Mouse (Mus musculus) layer of hippocampus, postnatal 25 days (tissue): ENCODE measurements around the gene Arl13b. TPM values are rescaled to one million over a fixed set of nuclear protein-coding genes. Genes with fewer than 3 reads are reported as not detected.
A peak's percentile ranks its signal among the peaks of the same experiment; 100 is the strongest.

Experiments
- DNase-seq, 2 experiments: peaks; one replicate each; pipeline ENCODE4 v3.0.0; 2022; ENCODE audit warnings: mixed read lengths in 2 of 2, low spot score in 1 of 2; ENCODE audit errors: extremely low spot score in 1 of 2
- total RNA-seq, 2 experiments: library from RNA; stranded (reverse); gene quantifications; 2 replicates each; pipeline ENCODE4 v1.2.3; 2021

The Arl13b gene
- 10 to 100 TPM; 10.9 to 12.0 TPM for total RNA-seq

DNA sequence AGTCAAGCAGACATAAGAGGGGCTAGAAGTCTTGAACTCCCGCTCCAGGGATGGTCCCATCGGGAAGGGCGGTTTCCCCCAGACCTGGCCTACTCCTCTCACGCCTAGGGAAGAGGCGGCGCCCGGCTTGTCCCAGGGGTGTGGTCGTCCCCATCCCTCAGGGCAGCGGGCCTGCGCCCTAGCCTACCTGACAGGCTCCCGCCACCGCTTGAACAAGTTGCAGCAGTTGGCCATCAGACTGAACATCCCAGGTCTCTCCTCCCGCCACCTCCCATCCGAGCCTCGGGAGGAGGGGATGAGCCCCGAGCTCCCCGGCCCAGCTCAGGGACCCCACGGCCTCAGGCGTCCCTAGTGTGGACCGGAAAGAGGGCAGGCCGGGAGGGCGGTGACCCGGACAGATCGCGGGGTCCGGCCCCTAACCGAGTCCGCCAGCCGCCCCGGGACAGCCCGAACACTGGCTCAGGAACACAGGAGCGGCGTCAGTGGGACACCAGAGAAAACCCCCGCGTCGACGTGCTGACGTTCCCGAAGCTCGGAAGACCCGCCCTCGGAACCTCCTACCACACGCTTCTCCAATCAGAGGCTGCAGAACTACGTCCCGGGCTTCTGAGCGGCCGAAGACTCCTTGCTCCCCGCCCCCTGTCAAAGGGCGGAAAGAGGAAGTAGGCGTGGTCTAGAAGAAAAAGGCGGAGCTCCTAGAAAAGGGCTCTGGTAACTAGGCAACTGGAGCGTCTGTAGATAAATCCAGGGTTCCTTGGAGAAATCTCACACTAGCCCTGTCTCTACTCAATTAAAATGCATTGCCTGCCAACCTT lies at the start of gene Arl13b:
TSS of gene Arl13b (minus strand) at position 543 of the 815 bp plus-strand sequence.
- DNase-seq: peak; percentile 66 to 70

DNA sequence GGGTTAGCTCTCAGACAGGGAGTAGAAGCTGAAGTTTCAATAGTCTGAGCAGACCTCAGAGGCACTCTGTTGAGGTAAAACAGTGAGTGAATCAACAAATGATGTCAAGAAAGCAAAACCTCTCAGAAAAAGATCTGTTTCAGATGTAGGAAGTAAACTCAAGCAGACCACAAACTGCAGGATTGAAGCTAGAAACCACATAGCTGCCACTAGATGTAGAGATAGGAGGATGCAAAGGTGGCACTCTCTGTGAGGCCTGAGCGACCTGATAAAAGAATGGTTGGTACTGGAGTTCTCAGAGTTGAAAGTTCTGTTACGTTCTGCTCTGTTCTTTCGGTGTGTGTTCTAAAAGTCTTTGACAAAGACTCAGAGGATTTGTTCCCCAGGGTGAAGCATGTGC lies 49.0 kb upstream of the Arl13b start:
- no peak for DNase-seq

DNA sequence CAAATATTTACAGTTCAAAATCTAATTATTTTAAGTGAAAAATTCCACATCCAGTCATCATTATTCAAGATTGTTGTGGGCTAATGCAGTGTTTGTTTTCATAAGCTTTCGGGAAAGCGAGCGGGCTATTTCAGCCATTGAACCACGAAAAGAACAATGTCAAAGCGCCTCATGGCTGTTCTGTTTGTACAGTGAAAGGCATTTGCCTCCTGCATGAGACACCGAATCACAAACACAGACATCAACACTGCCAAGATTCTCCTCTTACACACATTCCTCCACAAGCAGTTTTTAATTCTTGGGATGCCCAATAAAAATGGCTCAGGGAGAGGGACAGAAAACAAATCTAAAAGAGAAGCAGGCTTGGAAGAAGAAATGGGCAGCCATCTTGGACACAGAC lies 27.2 kb upstream of the Arl13b start:
- DNase-seq: no peak

DNA sequence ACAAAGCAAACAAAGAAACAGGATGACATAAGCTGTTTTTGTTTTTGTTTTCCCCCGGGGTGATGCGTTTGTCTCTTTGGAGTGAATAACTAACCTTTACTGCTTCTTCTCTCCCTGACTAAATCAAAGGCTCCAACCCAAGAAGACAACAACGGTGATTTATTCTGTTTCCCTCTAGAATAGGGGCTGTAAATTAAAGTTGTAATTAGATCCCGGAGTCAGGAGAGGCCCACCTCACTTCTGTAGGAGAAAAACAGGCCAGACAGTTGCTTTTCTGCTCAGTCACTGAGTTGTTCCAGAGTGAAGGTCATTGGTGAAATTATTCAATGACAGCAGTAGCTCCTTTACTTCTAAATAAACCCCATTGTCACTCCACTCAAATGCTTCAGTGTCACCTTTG lies 26.3 kb upstream of the Arl13b start:
- no peak for DNase-seq

DNA sequence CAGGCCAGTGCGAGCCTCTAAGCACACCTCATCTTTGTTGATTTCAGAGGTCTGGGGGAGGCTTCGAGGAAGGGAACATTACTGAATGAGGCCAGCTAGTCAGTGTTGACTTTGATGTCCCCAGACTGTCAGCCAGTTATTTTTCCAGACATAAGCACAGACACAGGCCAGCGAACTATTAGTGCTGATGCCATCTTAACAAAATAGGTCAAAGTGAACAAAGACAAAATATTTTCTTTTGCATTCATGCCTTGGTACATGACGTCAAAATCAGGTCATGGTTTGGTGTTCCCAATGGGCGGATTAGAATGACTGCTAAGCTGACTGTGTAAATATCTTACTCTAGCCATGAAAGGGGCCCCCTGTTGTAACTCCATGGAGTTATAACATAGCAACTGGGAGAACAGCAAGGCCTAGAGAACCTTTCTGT lies 25.9 kb upstream of the Arl13b start:
- no peak for DNase-seq

DNA sequence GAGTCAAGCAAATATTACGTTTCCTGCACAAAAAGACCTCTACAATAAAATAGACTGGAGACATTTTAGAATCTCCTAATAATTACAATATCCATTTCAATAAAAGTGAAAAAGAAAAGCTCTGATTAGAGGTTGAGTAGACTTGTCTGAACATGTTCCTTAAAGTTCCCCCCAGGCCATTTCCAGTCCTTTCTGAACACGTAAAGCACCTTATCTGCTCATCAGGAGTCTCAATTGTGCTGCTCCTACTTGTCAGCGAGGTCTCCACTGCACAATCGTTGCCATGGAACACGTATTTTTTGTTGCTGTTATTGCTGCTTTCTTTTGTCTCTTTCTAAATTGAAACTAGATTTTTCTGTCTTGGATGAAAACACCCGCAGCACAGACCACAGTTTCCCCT lies 14.6 kb upstream of the Arl13b start:
- DNase-seq: no peak

DNA sequence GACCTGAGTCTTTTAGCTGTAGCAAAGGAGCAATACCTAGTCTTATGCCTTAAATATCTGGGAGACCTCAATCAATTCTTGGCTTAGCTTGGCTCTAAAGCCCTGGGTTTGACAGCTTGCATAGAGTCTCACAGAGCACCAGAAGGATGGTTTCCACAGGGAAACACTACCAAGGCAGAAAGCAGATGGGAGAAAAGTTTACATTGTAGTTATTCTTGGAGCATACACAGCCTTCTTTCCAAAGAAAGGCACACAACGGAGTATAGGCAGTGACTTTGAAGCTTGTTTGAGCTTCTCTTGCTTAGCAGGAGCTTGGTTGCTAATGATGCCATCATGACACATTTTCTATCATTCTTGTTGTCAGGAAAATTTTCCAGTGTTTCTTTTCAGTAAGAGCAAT lies 13.3 kb upstream of the Arl13b start:
- DNase-seq: no peak

DNA sequence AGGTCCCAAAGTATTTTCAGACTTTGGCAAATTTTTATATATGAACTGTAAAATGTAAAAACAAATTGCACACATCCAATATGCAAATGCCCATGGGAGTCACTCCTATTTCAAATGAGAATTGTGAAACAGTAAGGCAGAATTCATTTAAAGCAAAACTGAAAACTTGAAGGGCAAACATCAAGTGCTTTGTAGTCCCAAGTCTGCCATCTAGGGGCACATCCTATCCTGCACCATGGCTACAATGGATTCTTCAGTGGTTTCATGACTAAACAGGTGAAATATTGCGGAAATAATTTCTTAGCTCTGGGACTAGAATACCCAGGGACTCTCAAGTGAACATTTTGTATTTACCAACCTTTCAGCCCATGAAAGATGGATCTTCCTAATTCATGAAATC lies 11.2 kb upstream of the Arl13b start:
- no peak for DNase-seq

DNA sequence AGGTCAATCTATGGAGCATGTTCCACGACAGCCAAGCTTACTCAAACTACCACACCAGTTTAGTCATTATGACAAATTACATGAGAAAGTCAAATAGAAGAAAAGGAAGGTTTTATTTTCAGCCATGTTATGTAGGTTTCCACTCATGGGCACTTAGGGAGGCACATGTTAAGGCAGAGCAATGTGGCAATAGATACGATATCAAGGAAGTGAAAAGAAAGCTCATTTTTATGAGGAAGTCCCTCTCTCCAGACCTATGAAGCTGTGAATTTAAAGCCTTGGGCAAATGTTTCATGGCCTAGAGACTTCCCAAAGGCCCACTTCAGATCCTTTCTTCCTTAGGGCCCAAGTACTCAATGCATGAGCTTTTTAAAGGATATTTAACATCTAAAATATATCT lies 10.7 kb upstream of the Arl13b start:
- DNase-seq: no peak

DNA sequence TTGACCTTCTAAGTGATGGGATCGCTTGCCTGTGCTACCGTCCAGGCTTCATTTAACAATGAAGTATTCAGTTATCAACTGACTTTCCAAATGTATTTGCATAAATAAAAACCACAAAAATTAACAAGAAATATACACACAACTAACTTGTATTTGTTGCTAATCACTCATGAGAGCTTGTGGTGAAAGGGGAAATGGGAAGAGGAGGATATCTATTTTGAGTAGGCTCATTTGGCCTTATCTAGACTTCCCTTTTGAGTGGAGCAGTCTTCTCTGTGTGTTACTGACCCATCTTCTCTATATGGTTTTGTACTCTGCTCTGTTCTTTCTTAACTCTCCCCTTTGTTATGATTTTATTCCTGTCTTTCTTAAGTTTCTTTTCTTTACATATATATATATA lies 9.4 kb upstream of the Arl13b start:
- DNase-seq: no peak

DNA sequence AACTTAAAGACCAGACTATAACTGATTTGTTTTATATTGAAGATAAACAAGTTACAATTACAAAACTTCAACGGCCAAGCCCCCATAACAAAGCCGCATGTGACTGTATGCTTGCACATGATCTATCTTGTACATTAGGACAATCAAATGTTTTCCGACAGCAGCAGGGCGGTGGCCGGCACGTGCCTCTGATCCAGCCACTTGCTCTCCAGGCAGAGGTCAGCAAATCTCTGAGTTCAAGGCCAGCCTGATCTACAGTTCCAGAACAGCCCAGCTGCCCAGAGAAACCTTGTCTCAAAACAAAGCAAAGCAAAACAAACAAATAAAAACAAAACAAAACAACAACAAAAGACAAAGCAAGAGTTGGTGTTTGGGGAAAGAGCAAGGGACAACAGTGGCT lies 8.5 kb upstream of the Arl13b start:
- DNase-seq: no peak

DNA sequence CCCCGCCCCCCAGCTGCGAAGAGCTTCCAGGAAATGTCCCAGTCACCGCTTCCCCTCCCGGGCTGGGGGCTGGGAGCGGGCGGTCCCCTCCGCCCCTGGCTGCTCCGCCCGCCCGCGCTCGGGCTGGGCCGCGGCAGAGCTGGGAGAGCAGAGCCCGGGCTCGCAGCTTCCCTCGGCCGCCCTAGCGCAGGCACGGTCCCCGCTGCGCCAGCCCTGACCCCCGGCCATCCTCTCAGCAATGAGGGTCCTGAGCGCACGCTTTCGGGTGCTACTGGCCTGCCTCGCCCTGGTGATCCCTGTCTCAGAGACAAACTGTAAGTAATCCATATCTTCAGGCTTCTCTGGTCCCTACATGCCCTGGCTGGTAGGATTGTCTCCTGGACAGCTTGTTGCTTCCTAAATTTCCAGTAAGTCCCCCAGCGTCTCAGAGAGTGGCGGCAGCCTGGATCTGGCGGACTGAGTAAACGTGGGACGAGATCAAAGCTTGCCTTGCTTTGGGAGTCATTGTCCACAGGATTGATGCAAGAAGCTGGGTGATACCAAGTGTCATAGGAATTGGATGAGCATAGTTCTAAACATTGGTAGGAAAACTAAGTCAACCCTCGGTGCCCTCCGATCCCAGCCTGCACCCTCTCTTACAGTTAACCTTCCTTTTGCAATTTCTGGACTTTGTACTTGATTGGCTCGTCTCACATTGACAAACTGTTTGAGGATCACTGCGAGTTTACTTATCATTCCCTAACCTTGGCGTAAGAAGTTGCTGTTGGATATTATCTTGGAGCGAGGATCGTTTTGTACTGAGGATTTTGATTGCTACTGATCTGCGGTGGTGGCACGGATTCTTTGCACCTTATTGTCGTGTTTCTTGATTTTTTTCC lies 7.6 kb upstream of the Arl13b start, which contains the start of gene Pros1:
TSS of gene Pros1 (plus strand) at position 117 of the 878 bp plus-strand sequence.
- DNase-seq: peak; percentile 17 to 31

DNA sequence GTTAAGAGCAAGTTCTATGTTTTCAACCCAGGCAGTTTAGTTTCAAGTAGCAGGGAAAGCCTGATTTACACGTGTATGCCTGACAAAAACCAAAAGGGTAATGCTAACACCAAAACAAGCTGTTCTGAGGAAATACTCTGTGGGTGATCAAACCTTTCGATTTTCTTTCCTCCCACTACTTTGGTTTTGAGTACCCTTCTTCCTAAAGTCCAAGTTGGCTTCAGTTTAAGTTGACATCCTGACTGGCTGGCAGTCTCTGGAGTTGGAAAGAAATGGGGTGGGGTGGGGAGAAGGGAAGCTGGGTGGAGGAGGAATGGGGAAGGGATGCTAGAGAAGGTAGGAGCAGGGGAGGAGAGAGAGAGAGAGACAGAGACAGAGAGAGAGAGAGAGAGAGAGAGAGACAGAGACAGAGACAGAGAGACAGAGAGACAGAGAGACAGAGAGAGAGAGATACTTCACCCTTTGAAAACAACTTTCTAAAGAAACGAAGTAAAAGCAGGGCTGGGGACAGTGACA lies 6.8 kb upstream of the Arl13b start:
- no peak for DNase-seq

DNA sequence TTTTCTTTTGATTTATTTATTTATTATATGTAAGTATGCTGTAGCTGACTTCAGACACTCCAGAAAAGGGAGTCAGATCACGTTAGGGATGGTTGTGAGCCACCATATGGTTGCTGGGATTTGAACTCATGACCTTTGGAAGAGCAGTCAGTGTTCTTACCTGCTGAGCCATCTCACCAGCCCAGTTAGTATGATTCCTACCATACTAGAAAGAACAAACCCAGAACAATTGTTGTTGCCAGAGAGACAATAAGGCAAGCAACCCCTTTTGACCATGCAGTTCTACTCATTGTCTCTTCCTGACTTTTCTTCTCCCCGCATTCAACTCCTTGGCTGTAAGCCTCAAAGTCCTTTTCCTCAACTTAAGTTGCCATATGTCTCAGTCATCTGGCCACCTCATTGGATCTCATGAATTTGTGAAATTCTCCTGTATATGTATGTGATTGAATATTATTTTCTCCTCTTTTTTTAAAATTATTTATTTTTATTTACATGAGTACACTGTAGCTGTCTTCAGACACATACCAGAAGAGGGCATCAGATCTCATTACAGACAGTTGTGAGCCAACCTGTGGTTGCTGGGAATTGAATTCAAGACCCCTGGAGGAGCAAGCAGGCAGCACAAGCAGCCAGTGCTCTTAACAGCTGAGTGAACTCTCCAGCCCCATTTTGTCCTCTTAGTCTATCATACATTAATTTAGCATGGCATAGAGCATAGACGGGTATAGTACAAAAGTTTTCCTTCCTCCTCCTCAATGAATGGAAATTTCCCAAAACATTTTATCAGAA lies 5.8 kb upstream of the Arl13b start:
- no peak for DNase-seq

DNA sequence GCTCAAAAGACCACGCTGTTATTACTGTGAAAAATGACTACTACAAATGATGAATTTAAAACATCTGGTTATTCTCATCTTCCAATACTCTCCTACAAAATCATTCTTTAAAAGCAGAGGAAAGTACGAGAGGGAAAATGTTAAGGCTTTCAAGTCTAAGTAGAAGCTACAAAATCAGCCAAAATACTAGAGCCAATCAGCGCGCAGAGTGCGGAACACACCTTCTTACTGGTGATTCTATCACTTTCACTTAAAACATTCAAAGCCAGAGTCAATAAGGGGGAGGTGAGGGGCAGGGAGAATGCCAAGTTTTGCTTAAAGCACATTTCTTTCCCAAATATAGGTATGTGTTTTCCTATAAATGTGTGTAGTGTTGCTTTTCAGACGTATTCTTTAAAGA lies 1.5 kb downstream of the Arl13b start:
- DNase-seq: no peak

DNA sequence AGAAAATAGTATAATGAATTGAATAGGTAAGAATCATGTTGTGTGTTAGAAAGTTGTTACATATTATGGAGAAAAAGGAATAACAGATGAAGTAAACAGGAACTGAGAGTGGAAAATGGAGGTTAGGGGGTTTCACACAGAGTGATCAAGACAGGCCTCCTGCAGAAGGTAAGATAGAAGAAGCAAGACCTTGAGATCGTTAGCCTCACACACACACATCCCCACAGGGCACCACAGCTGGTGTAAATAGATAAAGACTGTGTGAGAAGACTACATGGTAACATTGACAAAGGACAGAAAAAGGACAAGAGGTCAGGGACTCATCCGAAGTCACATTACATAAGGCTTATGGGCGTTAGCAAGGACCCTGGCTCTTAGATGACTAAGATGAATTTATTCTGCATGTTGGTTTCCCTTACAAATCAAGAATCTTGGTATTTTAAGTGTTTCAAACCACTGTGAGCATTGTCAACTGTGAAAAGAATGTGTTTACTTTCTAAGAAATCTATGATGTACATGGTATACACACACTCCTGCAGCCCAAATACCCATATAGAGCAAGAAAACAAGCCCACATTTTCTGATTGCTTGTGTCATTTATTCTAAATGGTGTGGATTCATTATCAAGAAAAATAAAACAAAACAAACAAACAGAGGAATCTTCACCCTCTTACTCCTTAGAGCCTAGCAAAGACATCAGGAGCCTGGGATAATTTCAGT lies 12.7 kb downstream of the Arl13b start:
- DNase-seq: no peak

DNA sequence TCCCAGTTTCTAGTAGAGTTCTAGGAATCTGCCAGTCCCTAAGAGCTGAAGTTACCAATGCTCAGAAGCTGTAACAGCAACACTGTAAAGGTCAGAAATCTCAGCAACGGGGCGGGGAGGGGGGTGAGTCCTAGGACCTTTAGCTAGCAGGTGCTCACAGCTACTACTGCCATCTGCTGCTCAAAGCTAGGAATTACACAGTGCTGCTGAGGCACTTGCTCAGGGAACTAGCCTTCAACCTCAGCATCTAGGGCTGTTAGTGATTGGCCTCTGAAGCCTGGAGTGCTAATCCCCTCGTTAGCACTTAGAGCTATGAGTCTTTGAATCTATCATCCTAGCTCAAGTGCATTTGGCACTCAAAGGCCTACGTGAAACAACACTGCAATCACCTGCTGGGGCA lies 14.4 kb downstream of the Arl13b start:
- DNase-seq: no peak

DNA sequence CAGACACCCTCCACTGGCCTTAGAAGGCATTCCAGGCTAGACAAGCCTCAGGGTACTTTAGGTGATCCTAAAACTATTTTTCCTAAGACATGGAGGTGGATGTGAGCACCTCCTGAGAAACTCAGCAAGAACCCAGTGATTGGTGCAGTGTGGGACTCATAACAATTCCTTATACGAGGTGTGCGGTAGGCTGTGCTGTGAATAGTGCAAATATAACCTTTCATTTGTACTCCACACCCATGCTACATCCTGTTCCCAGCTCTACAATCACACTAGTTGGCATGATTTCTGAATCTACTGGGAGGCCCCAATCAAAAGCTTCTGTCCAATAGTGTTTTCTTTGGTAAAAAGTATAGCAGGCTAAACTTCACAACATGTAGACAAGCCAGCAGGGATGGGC lies 14.8 kb downstream of the Arl13b start:
- no peak for DNase-seq

DNA sequence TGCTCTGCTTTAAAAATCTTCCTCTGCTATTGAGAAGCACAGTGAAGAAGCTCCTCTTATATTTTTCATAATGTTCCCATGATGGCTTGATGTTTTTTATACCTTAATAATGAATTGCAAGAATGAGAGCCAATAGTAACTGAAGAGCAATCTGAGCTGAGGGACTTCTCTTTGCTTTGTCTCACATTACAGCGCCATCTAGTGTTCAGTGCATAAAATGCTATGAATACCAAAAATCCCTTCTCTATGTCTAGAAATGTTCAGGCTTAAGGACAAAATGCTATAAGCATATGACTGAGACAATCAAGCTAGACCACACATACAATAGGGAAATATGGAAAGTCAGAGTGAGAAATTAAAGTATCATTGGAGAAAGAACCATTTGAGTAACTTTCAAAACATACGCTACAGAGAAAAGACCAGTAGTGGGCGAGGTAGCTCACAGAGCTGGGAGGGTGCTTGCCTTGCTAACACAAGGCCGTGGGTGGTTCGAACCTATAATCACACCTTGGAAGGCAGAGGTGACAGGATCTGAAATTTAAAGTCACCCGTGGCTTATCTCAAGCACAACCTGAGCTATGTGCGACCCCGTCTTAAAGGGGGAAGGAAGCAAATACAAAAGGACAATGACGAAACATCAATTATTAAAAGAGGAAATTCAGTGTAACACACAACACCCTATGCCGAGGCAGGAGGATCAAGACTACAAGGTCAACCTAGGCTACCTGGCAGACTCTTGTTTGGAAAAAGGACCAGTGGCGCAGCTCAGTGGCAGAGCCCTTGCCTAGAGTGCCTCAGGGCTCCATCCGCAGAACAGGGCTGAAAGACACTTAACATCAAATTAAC lies 20.5 kb downstream of the Arl13b start:
- DNase-seq: no peak
